Mouse (Mus musculus) kidney, adult 8-10 months (tissue): Measurements from ENCODE around the gene Olfr1160.
"Not testable (repeated sequence)": the region's sequence is repeated elsewhere in the genome, so short reads cannot be mapped to it uniquely, and the experiment has no call there.

Experiments used
- DNase-seq, 2 experiments: peaks; one replicate each; pipeline ENCODE4 v3.0.0; 2022

The Olfr1160 gene

DNA sequence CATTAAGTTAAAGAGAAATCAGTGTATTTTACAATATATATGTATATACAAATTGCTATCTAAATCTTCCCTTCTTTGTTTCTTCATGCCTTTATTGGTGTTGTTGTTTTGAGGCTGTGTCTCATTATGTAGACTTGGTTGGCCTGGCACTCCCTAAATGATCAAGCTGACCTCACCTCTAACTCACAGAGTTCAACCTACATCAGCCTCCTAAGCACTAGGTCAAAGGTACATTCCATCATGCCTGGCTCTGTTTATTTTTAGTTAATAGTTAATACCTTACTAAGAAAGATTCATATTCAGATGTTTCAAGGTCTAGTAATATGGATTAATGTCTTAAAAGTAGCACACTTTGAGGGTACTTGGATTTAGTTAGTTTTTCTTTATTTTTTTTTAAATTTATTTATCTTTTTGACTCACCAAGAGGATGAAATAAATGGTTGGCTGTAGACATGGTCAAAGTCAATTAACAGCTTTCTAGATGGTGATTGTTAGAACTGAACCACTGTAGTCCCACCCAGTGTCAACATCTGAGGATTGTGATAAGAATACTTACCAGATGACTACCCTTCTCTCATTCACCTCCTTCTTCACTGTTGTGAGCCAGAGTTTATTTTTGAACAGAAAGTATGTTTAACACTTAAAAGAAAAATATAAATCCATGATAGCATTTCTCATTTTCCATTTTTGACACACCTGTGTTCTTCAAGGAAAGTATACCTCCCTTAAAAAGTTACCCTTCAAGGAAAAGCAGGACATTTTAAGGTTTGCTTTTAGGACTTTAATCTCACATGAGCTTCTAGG is at the start of gene Olfr1160:
Olfr1160 (minus strand) TSS at position 754 of the 804 bp plus-strand sequence.
- DNase-seq = peak in 1 of 2 experiments; percentile 2

DNA sequence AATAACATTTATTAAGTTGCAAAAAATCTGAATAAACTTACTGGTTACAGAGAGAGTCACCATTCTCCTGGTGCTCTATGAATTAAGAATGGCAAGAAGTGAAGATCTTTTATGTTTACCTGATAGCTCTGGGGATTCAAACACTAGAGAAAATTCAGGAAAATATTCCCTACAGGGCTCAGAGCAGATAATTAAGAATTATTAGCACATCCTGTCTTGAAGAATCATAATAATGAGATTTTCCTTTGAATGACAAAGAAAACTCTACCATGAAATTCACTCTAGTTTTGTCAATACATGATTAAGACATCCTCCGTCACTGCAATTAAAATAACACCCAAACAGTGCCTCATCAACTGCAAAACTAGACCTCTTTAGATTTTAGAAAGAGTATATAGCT is 43.0 kb upstream of the Olfr1160 start, which contains the start of gene Olfr1162:
Olfr1162 (minus strand) TSS at position 101 of the 400 bp plus-strand sequence.
- no peak for DNase-seq

DNA sequence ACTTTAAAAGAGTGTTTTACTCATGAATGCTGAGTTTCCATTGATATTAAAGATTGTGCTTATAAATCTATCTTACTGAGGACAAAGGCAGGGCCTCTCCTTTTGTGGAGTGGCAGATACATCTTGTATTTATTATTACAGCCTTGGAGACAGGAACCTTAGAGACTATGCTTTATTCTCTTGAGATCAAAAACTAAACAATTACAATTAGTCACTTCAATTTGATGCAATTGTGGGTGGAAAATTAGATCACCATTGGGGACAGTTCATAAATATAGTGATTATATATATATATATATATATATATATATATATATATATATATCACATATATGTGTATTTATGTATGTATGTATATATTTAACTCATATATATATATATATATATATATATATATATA is 29.5 kb upstream of the Olfr1160 start, which contains the start of gene Olfr73:
Olfr73 (minus strand) TSS at position 101 of the 400 bp plus-strand sequence.
- DNase-seq = no peak

DNA sequence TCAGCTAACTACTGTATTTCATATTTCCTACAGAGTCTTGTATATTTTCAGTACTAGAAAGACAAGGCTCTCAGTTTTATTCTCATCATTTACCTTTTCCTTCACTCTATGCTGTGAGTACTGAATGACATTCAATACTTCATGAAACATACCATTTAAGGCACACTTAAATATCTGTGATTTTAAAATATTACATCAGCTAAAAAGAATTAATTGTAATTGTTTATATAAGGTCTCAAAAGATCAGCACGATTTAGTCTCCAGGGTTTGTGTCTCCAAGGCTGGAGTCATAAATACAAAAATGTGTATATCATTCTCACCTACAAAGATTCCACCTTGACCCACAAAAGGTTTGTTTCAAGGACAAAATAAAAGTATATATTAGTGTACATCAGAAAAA is 14.4 kb upstream of the Olfr1160 start, which contains the start of gene Olfr1161:
Olfr1161 (plus strand) TSS at position 301 of the 400 bp plus-strand sequence.
- not testable (repeated sequence) for DNase-seq

DNA sequence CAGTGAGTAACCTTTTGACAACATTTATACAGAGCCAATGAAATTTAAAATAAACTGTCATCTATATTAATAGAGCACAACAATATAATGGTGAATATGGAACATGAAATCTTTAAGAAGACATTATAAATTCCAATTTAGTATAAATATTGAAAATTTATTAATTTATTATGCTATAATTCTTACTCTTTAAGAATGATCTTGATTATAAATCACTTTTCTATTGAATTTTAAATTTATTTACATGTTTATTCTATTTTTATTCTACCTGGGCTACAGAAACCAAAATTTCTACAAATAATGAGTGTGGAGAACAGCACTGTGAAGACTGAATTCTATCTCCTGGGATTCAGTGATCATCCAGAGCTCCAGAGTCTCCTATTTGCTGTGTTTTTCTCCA is 18.3 kb downstream of the Olfr1160 start, which contains the start of gene Olfr1158:
Olfr1158 (plus strand) TSS at position 301 of the 400 bp plus-strand sequence.
- no peak for DNase-seq

DNA sequence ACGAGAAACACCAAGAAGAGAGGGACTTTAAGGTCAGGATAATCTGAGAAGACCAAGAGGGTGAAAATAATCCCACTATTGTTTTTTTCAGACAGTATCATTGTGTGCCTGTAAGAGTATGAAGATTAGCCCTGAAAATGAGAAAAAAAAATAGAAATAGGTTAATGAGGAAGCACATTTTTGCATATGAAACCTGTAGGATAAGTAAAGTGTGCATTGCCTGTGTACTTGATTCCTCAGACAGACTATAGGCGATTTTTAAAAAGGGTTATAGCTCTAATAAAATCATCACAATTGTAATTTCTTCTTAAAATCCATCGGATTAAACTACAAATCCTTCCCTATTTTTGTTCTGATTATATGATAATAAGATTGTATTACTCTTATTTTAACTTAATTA is 33.5 kb downstream of the Olfr1160 start, which contains the start of gene Olfr74:
Olfr74 (minus strand) TSS at position 101 of the 400 bp plus-strand sequence.
- no peak for DNase-seq

DNA sequence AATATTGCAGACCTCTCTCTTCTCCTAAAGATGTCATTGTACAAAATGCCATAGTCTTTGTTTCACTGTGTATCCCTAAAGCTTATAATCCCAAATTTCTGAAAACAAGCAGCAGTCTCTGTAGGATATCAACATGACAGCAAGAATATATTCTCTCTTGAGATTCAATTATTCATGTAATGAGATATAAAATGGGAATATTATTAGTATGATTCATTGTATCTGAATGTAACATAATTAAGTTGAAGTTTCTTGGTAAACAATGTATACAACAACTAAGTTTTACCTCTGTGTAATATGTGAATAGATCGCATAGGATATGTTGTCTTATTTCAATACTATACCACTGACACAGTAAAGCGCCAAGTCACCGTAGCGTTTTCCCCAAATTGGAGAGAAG is 39.9 kb downstream of the Olfr1160 start, which contains the start of gene Olfr1157:
Olfr1157 (minus strand) TSS at position 101 of the 400 bp plus-strand sequence.
- no peak for DNase-seq

DNA sequence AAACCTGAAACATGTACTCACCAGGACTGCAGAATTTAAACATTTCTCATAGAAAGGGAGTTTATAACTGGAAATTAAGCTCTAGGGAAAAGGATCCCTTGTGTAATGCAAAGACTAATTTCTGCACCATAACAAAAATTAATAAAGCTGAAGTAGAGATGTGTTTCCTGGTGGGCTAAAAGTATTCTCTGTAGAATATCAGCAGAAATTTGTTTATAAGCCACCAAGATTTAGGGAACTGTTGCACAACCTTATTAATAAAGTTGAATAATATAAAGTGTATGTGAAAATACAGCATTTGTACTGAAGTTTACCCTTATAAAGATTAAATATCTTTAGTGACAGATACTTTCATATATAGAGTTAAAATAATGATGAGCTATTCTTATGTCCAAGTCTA is 55.1 kb downstream of the Olfr1160 start, which contains the start of gene Olfr1156:
Olfr1156 (minus strand) TSS at position 101 of the 400 bp plus-strand sequence.
- DNase-seq = no peak
